Mouse (Mus musculus) ES-Bruce4 (cell line): ENCODE results near the gene Ulk1. TPM values are rescaled to one million over a fixed set of nuclear protein-coding genes. Genes with fewer than 3 reads are reported as not detected.

ENCODE experiments used
- H3K27ac ChIP-seq: 2 replicates; pipeline ENCODE4 v1.5.1; 2012; ENCODE audit warnings: low read length, inconsistent platforms; ENCODE audit not compliant: insufficient read depth
- H3K27me3 ChIP-seq: 2 replicates; pipeline ENCODE4 v1.6.1; 2012; ENCODE audit warnings: mild to moderate bottlenecking, low read length, inconsistent platforms; ENCODE audit not compliant: control insufficient read depth, poor library complexity, insufficient read depth, severe bottlenecking
- H3K36me3 ChIP-seq: 2 replicates; pipeline ENCODE4 v1.6.1; 2012; ENCODE audit warnings: inconsistent platforms, mild to moderate bottlenecking, low read length, moderate library complexity; ENCODE audit not compliant: control insufficient read depth, poor library complexity, insufficient read depth, severe bottlenecking
- H3K4me1 ChIP-seq: one replicate; pipeline ENCODE4 v1.8.1; 2011; ENCODE audit warnings: low read length; ENCODE audit not compliant: control insufficient read depth, insufficient read depth
- H3K4me3 ChIP-seq: 2 replicates; pipeline ENCODE4 v1.5.1; 2011; ENCODE audit warnings: low read depth, mild to moderate bottlenecking, low read length
- H3K9ac ChIP-seq: 2 replicates; pipeline ENCODE4 v1.6.1; 2012; ENCODE audit warnings: low read depth, mild to moderate bottlenecking, inconsistent platforms; ENCODE audit not compliant: poor library complexity, severe bottlenecking
- H3K9me3 ChIP-seq: replicated peaks from 2 replicates; pipeline ENCODE4 v1.6.1; 2012; ENCODE audit warnings: mild to moderate bottlenecking, low read length, inconsistent platforms; ENCODE audit not compliant: control insufficient read depth, poor library complexity, insufficient read depth, severe bottlenecking
- CTCF ChIP-seq: IDR thresholded peaks from one replicate; pipeline ENCODE4 v1.8.1; 2011; ENCODE audit warnings: low read depth, low read length
- EP300 ChIP-seq: IDR thresholded peaks from 2 replicates; pipeline ENCODE4 v1.6.1; 2011; ENCODE audit warnings: low read depth, low read length; ENCODE audit not compliant: insufficient read depth
- POLR2A ChIP-seq: IDR thresholded peaks from one replicate; pipeline ENCODE4 v1.8.1; 2011; ENCODE audit warnings: low read length; ENCODE audit not compliant: insufficient read depth
- polyA plus RNA-seq: library from polyadenylated mRNA; stranded (reverse); fragments of >200 nt; gene quantifications from 2 replicates; pipeline ENCODE4 v1.2.4, GENCODE M21; 2011; ENCODE audit warnings: low read depth; ENCODE audit not compliant: missing spikeins, insufficient read depth, insufficient read length

Ulk1 gene
- polyA plus RNA-seq, 1 experiment, result 126 TPM

DNA sequence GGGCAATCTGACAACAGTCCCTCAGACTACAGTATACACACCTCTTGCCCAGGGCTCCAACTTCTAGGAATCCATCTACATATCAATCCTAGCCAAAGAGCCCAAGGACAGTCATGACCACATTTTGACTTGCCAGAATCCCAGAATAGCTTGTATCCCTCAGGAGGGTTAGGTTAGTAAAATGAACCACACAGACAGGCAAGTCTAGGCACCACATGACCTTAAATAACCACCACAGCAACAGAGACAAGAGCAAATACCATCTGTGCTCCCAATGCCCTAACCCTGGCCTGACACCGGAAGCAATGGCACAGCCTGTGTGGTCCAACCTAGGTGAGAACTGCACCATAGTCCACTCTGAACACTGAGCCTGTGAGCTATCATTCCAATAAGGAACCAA, 3.2 kb downstream of the Ulk1 start:
- TF ChIP-seq POLR2A (no peak), EP300 (peak; percentile 85)
- Histone ChIP-seq H3K27me3 (no peaks in the 10 kb centered on the region), H3K9me3 (no peaks in the 10 kb centered on the region), H3K36me3 (peaks cover 6% of the 10 kb centered on the region; the same call in 1 of the 2 replicates), H3K27ac (peak overlapping the region; percentile 94), H3K4me3 (peak overlapping the region; percentile 41), H3K4me1 (peaks cover 7% of the 10 kb centered on the region), H3K9ac (peak overlapping the region; percentile 97)

DNA sequence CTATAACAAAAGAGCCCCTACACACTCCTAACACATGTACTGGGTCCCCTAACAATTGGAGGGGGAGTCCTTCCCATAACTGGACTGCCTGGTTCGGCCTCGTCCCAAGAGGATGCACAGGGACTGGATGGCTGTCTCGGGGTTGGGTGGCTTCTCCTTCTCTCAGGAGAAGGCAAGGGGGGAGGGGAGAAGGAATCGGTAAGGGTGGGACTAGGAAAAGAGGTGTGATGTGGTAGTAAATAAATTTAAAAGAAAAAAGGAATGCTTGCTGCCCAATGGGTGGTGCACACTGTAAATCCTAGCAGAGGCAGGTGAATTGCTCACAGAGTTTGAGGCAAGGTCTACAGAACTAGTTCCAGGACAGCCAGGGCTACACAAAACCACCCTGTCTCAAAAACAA, 3.7 kb downstream of the Ulk1 start:
- TF ChIP-seq EP300 (peak; percentile 69; the same call in 1 of the 2 replicates), POLR2A (no peak)
- Histone ChIP-seq H3K4me1 (peaks cover 10% of the 10 kb centered on the region), H3K9me3 (no peaks in the 10 kb centered on the region), H3K9ac (peak overlapping the region; percentile 24), H3K27ac (peak overlapping the region; percentile 94), H3K4me3 (peak overlapping the region; percentile 14), H3K27me3 (no peaks in the 10 kb centered on the region), H3K36me3 (peaks cover 6% of the 10 kb centered on the region; the same call in 1 of the 2 replicates)

DNA sequence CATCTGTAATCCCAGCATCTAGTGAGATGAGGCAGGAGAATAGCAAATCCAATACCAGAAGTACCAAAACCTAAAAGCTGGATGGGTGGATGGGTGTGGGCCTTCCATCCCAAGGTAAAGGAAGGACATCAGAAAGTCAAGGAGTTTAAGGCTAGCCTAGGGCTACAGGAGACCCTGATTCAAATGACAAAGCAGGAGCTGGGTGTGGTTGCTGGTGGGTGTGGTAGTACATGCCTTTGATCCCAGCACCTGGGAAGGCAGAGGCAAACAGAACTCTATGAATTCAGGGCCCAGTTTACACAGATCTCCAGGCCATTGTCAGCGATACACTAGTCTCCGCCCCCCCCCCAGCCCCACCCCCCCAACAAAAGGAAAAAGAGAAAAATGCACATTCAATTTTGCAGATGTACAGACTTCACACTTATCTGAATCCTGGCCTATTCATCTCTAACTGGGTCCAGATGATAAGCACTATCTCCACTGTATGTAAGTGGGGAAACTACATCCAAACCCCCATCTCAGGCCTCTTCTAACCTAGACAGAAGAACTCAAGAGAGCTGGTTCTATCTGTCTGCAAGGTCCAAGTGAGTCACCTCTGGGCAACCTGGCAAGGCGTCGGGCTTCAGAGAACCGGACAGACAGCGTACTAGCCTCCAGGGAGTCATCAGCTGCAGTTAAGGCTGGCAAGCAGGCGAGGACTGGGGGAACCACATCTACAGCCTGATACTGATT, 5.7 kb downstream of the Ulk1 start:
- no peak for TF ChIP-seq CTCF
- peak; percentile 99 for TF ChIP-seq EP300
- H3K27me3 ChIP-seq, result no peaks in the 10 kb centered on the region
- H3K36me3 ChIP-seq, result peaks cover 13% of the 10 kb centered on the region
- peak overlapping the region; percentile 11 for H3K4me3 ChIP-seq
- peak overlapping the region; percentile 5; the same call in 1 of the 2 replicates for H3K9ac ChIP-seq
- peak overlapping the region; percentile 94 for H3K27ac ChIP-seq
- H3K4me1 ChIP-seq, result peaks cover 13% of the 10 kb centered on the region
- H3K9me3 ChIP-seq, result no peaks in the 10 kb centered on the region

DNA sequence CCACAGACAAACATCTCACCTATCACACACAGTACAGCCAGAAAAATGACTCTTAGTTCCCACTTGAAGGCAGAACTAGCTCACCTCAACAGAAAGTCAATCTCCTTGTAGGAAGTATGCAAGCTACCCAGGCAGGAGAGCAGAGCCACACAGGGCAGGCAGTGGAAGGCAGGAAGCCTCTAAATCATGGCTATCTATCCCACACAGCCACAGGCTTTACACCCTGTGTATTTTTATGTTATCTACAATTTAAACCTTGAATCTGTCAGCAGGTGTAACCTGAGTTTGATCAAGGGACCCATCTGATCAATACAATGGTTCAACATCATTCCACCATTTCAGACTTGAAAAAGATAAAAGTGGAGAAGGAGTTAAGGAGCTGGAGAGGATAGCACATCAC, 7.1 kb downstream of the Ulk1 start:
- H3K4me1 ChIP-seq, result peaks cover 13% of the 10 kb centered on the region
- H3K9ac ChIP-seq, result no peak overlapping the region
- no peaks in the 10 kb centered on the region for H3K9me3 ChIP-seq
- peak overlapping the region; percentile 51; the same call in 1 of the 2 replicates for H3K27ac ChIP-seq
- no peaks in the 10 kb centered on the region for H3K27me3 ChIP-seq
- H3K36me3 ChIP-seq, result peaks cover 25% of the 10 kb centered on the region
- no peak overlapping the region for H3K4me3 ChIP-seq
- TF ChIP-seq POLR2A (no peak), CTCF (no peak), EP300 (no peak)

DNA sequence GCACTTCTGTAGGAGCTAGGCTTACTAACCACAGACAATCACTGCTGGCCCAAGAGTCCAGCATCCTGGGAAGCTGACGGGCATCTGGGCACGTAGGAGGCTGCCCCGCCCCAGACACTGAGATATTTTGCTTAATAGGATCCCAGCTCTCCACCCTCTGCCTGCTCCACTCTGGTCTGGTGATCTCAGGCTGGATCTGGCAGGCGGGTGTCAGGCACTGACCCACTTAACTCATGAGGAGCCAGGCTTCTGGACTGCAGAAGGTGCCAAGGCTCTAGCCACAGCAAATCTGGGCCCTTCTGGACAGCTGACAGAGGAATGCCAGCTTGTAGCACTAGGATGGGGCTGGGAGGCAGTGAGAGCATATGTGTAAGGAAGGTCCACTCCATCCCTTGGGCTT, 7.7 kb downstream of the Ulk1 start:
- TF ChIP-seq CTCF, result no peak

DNA sequence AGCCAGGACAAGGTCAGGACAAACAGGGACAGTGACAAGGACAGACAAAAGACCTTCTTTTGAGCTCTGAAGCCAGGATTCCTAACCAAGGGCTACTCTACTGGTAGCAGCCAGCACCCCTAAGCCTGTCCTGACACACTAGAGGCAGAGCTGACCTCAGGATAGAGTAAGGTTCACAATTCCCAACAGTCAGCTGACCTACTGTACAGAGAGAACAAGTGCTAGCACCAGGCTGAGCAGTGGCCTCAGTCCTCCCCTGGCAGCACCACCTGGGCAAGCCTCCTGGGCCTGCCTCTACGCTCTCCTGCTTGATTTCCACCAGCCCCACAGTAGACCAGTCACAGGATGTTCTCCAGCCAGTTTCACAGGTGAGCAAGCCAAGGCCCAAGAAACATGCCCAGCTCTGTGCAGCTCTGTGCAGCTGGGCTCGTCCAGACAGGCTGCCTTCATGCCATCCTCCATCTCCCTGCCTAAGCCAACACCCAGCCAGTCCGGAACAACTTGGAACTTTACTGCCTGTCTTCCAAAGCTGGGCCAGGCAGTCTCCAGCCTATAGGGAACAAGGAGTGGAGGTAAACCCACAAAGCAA, 8.8 kb downstream of the Ulk1 start:
- Histone ChIP-seq H3K9ac (no peak overlapping the region), H3K4me1 (peaks cover 13% of the 10 kb centered on the region), H3K36me3 (peaks cover 29% of the 10 kb centered on the region), H3K9me3 (0 out of 2 replicates have a peak, but pooled peaks cover 1% of the 10 kb centered on the region), H3K27ac (no peak overlapping the region), H3K4me3 (no peak overlapping the region), H3K27me3 (no peaks in the 10 kb centered on the region)
- no peak for TF ChIP-seq CTCF
- no peak for TF ChIP-seq POLR2A
- TF ChIP-seq EP300, result no peak

More for the DNA sequence above, 7.7 kb downstream of the Ulk1 start:
- Histone ChIP-seq H3K4me3 (no peak overlapping the region), H3K27me3 (no peaks in the 10 kb centered on the region), H3K4me1 (peaks cover 13% of the 10 kb centered on the region), H3K27ac (no peak overlapping the region), H3K9me3 (no peaks in the 10 kb centered on the region), H3K36me3 (peaks cover 22% of the 10 kb centered on the region), H3K9ac (no peak overlapping the region)
